Mouse (Mus musculus): ENCODE measurements around the gene Nxph1. TPM values are rescaled to one million over a fixed set of nuclear protein-coding genes. Genes with fewer than 3 reads are reported as not detected.

Nxph1 gene
- polyA plus RNA-seq, 2 experiments, result not detected

GRCm38 (mm10) chr6:8958081-8958919 is 10.1 kb downstream of the Nxph1 start:
- Histone ChIP-seq H3K36me3 (replicated peaks; ENCODE audit: control insufficient read depth, insufficient read depth, low read depth) (no peaks in the 10 kb centered on the region), H3K27ac (no peak overlapping the region), H3K4me2 (ENCODE audit: low read depth) (no peak overlapping the region), H3K27me3 (ENCODE audit: control insufficient read depth, insufficient read depth, low read length) (peaks cover 33% of the 10 kb centered on the region), H3K9ac (replicated peaks) (no peak overlapping the region), H3K4me3 (ENCODE audit: insufficient read depth in 1 of 2, low read depth in 2 of 2, low read length in 2 of 2) (no peak overlapping the region), H3K4me1 (replicated peaks; ENCODE audit: control insufficient read depth in 2 of 2, insufficient read depth in 2 of 2, low read length in 1 of 2) (no peaks in the 10 kb centered on the region), H3K9me3 (ENCODE audit: control insufficient read depth, low read length) (no peaks in the 10 kb centered on the region)
- no peak for ATAC-seq (ENCODE audit: insufficient read depth)
- DNase-seq (ENCODE audit: low read depth in 3 of 3, low spot score in 3 of 3), result no peak
- 4% methylated on average over 28 of the region's 28 CpGs for WGBS (ENCODE audit: insufficient replicate concordance)
- TF ChIP-seq EP300 (IDR thresholded peaks at IDR 0.05; ENCODE audit: low read depth), result no peak
- 0 out of 2 replicates have a peak, but pooled peaks have one; percentile 6 for TF ChIP-seq CTCF (IDR thresholded peaks at IDR 0.05; ENCODE audit: low read depth)

- H3K4me1 ChIP-seq (replicated peaks; ENCODE audit: control insufficient read depth in 2 of 2, insufficient read depth in 2 of 2, low read length in 1 of 2), result no peaks in the 10 kb centered on the region
Observed at GRCm38 (mm10) chr6:8959810-8960209, 11.6 kb downstream of the Nxph1 start.

GRCm38 (mm10) chr6:8970576-8970975 is 22.3 kb downstream of the Nxph1 start:
- H3K9me3 ChIP-seq (ENCODE audit: control insufficient read depth, low read length), result no peaks in the 10 kb centered on the region
- DNase-seq (ENCODE audit: low read depth in 3 of 3, low spot score in 3 of 3) (no peak), ATAC-seq (ENCODE audit: insufficient read depth) (no peak)
- no peaks in the 10 kb centered on the region for H3K27me3 ChIP-seq (ENCODE audit: control insufficient read depth, insufficient read depth, low read length)
- no peak overlapping the region for H3K27ac ChIP-seq
- H3K36me3 ChIP-seq (replicated peaks; ENCODE audit: control insufficient read depth, insufficient read depth, low read depth), result no peaks in the 10 kb centered on the region
- no peak overlapping the region for H3K4me2 ChIP-seq (ENCODE audit: low read depth)
- no peak overlapping the region for H3K4me3 ChIP-seq (ENCODE audit: insufficient read depth in 1 of 2, low read depth in 2 of 2, low read length in 2 of 2)
- no peak overlapping the region for H3K9ac ChIP-seq (replicated peaks)
- 42% methylated on average over 2 of the region's 2 CpGs for WGBS (ENCODE audit: insufficient replicate concordance)
- no peaks in the 10 kb centered on the region for H3K4me1 ChIP-seq (replicated peaks; ENCODE audit: control insufficient read depth in 2 of 2, insufficient read depth in 2 of 2, low read length in 1 of 2)
- TF ChIP-seq CTCF (IDR thresholded peaks at IDR 0.05; ENCODE audit: low read depth) (no peak), EP300 (IDR thresholded peaks at IDR 0.05; ENCODE audit: low read depth) (no peak)

More at GRCm38 (mm10) chr6:8959810-8960209, 11.6 kb downstream of the Nxph1 start:
- Histone ChIP-seq H3K9me3 (ENCODE audit: control insufficient read depth, low read length) (no peaks in the 10 kb centered on the region), H3K9ac (replicated peaks) (no peak overlapping the region), H3K36me3 (replicated peaks; ENCODE audit: control insufficient read depth, insufficient read depth, low read depth) (no peaks in the 10 kb centered on the region), H3K4me3 (ENCODE audit: insufficient read depth in 1 of 2, low read depth in 2 of 2, low read length in 2 of 2) (no peak overlapping the region), H3K4me2 (ENCODE audit: low read depth) (no peak overlapping the region), H3K27ac (no peak overlapping the region), H3K27me3 (ENCODE audit: control insufficient read depth, insufficient read depth, low read length) (peaks cover 27% of the 10 kb centered on the region)
- ATAC-seq (ENCODE audit: insufficient read depth) (no peak), DNase-seq (ENCODE audit: low read depth in 3 of 3, low spot score in 3 of 3) (no peak)
- no peak for TF ChIP-seq CTCF (IDR thresholded peaks at IDR 0.05; ENCODE audit: low read depth)
- no peak for TF ChIP-seq EP300 (IDR thresholded peaks at IDR 0.05; ENCODE audit: low read depth)
- 50% methylated on average over 4 of the region's 4 CpGs for WGBS (ENCODE audit: insufficient replicate concordance)

GRCm38 (mm10) chr6:8979237-8979871 is 31.1 kb downstream of the Nxph1 start:
- WGBS (ENCODE audit: insufficient replicate concordance), result 55% methylated on average over 4 of the region's 4 CpGs
- H3K9ac ChIP-seq (replicated peaks), result no peak overlapping the region

GRCm38 (mm10) chr6:8996301-8996943 is 48.2 kb downstream of the Nxph1 start:
- H3K4me2 ChIP-seq (ENCODE audit: low read depth), result no peak overlapping the region
- DNase-seq (ENCODE audit: low read depth in 3 of 3, low spot score in 3 of 3), result no peak
- no peaks in the 10 kb centered on the region for H3K36me3 ChIP-seq (replicated peaks; ENCODE audit: control insufficient read depth, insufficient read depth, low read depth)
- H3K27me3 ChIP-seq (ENCODE audit: control insufficient read depth, insufficient read depth, low read length), result no peaks in the 10 kb centered on the region
- no peaks in the 10 kb centered on the region for H3K4me1 ChIP-seq (replicated peaks; ENCODE audit: control insufficient read depth in 2 of 2, insufficient read depth in 2 of 2, low read length in 1 of 2)
- no peak for ATAC-seq (ENCODE audit: insufficient read depth)
- H3K9me3 ChIP-seq (ENCODE audit: control insufficient read depth, low read length), result no peaks in the 10 kb centered on the region
- H3K9ac ChIP-seq (replicated peaks), result no peak overlapping the region
- WGBS (ENCODE audit: insufficient replicate concordance), result 49% methylated on average over 12 of the region's 12 CpGs
- H3K4me3 ChIP-seq (ENCODE audit: insufficient read depth in 1 of 2, low read depth in 2 of 2, low read length in 2 of 2), result no peak overlapping the region
- no peak for TF ChIP-seq CTCF (IDR thresholded peaks at IDR 0.05; ENCODE audit: low read depth)
- no peak for TF ChIP-seq EP300 (IDR thresholded peaks at IDR 0.05; ENCODE audit: low read depth)
- H3K27ac ChIP-seq, result no peak overlapping the region

More at GRCm38 (mm10) chr6:8979237-8979871, 31.1 kb downstream of the Nxph1 start:
- H3K9me3 ChIP-seq (ENCODE audit: control insufficient read depth, low read length), result no peaks in the 10 kb centered on the region
- no peaks in the 10 kb centered on the region for H3K4me1 ChIP-seq (replicated peaks; ENCODE audit: control insufficient read depth in 2 of 2, insufficient read depth in 2 of 2, low read length in 1 of 2)
- DNase-seq (ENCODE audit: low read depth in 3 of 3, low spot score in 3 of 3) (no peak), ATAC-seq (ENCODE audit: insufficient read depth) (no peak)
- no peaks in the 10 kb centered on the region for H3K36me3 ChIP-seq (replicated peaks; ENCODE audit: control insufficient read depth, insufficient read depth, low read depth)
- H3K4me3 ChIP-seq (ENCODE audit: insufficient read depth in 1 of 2, low read depth in 2 of 2, low read length in 2 of 2), result no peak overlapping the region
- H3K4me2 ChIP-seq (ENCODE audit: low read depth), result no peak overlapping the region
- no peak for TF ChIP-seq EP300 (IDR thresholded peaks at IDR 0.05; ENCODE audit: low read depth)
- no peaks in the 10 kb centered on the region for H3K27me3 ChIP-seq (ENCODE audit: control insufficient read depth, insufficient read depth, low read length)
- no peak overlapping the region for H3K27ac ChIP-seq
